Mouse (Mus musculus) bone marrow, adult 2 months (tissue): ENCODE data around the gene Drd3.

Experiments used
- CTCF ChIP-seq: fragments of 200-500 bp; IDR thresholded peaks from 2 replicates; pipeline ENCODE4 v1.5.1; 2011; ENCODE audit warnings: low read length, control low read depth; ENCODE audit not compliant: control insufficient read depth, insufficient read depth
- POLR2A ChIP-seq: fragments of 200-500 bp; IDR thresholded peaks from 2 replicates; pipeline ENCODE4 v1.6.1; 2011; ENCODE audit warnings: low read depth, mild to moderate bottlenecking, control low read depth, low read length, borderline replicate concordance; ENCODE audit not compliant: control insufficient read depth

- TF ChIP-seq POLR2A, result no peak
- no peak for TF ChIP-seq CTCF
Observed at GRCm38 (mm10) chr16:43732496-43732895, 21.3 kb upstream of the Drd3 start.
